Mouse (Mus musculus): ENCODE data around the gene Dok4. TPM values are rescaled to one million over a fixed set of nuclear protein-coding genes. Genes with fewer than 3 reads are reported as not detected.

Gene Dok4
- 17.0 TPM for polyA plus RNA-seq (2014; fragmentation: Illumina TruSeq; extraction: RNeasy Lipid Tissue Mini Kit (QIAGEN cat#74804); ENCODE audit: low read depth, low replicate concordance)

GRCm38 (mm10) chr8:94876197-94876730 is at the start of gene Dok4:
Gene Dok4, minus strand, starts transcription at chr8:94876330.

GRCm38 (mm10) chr8:94923405-94923804 is 47.3 kb upstream of the Dok4 start, which contains the start of gene Adgrg5:
Gene Adgrg5, plus strand, starts transcription at chr8:94923694.

GRCm38 (mm10) chr8:94917851-94918495 is 41.8 kb upstream of the Dok4 start, which contains the start of gene Ccdc102a:
Gene Ccdc102a, minus strand, starts transcription at chr8:94918098.

GRCm38 (mm10) chr8:94857346-94858173 is 18.6 kb downstream of the Dok4 start, which contains the start of gene Polr2c:
Gene Polr2c, plus strand, starts transcription at chr8:94857450.

GRCm38 (mm10) chr8:94837662-94838574 is 38.2 kb downstream of the Dok4 start, which contains the start of the genes Coq9 and Ciapin1:
Gene Coq9, plus strand, starts transcription at chr8:94838321.
Gene Ciapin1, minus strand, starts transcription at chr8:94838358.

Other genes starting within 250 kb of the Dok4 start
- gene Arl2bp, start 209.7 kb downstream of the Dok4 start, polyA plus RNA-seq (2014; fragmentation: Illumina TruSeq; extraction: RNeasy Lipid Tissue Mini Kit (QIAGEN cat#74804); ENCODE audit: low read depth, low replicate concordance): 93.4 TPM
- gene Pllp, start 180.1 kb downstream of the Dok4 start, polyA plus RNA-seq (2014; fragmentation: Illumina TruSeq; extraction: RNeasy Lipid Tissue Mini Kit (QIAGEN cat#74804); ENCODE audit: low read depth, low replicate concordance): 1.2 TPM
- gene Ccl22, start 130.7 kb downstream of the Dok4 start, polyA plus RNA-seq (2014; fragmentation: Illumina TruSeq; extraction: RNeasy Lipid Tissue Mini Kit (QIAGEN cat#74804); ENCODE audit: low read depth, low replicate concordance): 0.21 TPM
- 7.1 TPM for gene Cx3cl1, start 104.3 kb downstream of the Dok4 start, polyA plus RNA-seq (2014; fragmentation: Illumina TruSeq; extraction: RNeasy Lipid Tissue Mini Kit (QIAGEN cat#74804); ENCODE audit: low read depth, low replicate concordance)
- not detected for gene Ccl17, start 65.9 kb downstream of the Dok4 start, polyA plus RNA-seq (2014; fragmentation: Illumina TruSeq; extraction: RNeasy Lipid Tissue Mini Kit (QIAGEN cat#74804); ENCODE audit: low read depth, low replicate concordance)
- gene Coq9, start 38.0 kb downstream of the Dok4 start, polyA plus RNA-seq (2014; fragmentation: Illumina TruSeq; extraction: RNeasy Lipid Tissue Mini Kit (QIAGEN cat#74804); ENCODE audit: low read depth, low replicate concordance): 569 TPM
- 68.4 TPM for gene Ciapin1, start 38.0 kb downstream of the Dok4 start, polyA plus RNA-seq (2014; fragmentation: Illumina TruSeq; extraction: RNeasy Lipid Tissue Mini Kit (QIAGEN cat#74804); ENCODE audit: low read depth, low replicate concordance)
- gene Polr2c, start 18.9 kb downstream of the Dok4 start, polyA plus RNA-seq (2014; fragmentation: Illumina TruSeq; extraction: RNeasy Lipid Tissue Mini Kit (QIAGEN cat#74804); ENCODE audit: low read depth, low replicate concordance): 82.7 TPM
- gene Ccdc102a, start 41.8 kb upstream of the Dok4 start, polyA plus RNA-seq (2014; fragmentation: Illumina TruSeq; extraction: RNeasy Lipid Tissue Mini Kit (QIAGEN cat#74804); ENCODE audit: low read depth, low replicate concordance): 5.2 TPM
- 0.16 TPM for gene Adgrg5, start 47.4 kb upstream of the Dok4 start, polyA plus RNA-seq (2014; fragmentation: Illumina TruSeq; extraction: RNeasy Lipid Tissue Mini Kit (QIAGEN cat#74804); ENCODE audit: low read depth, low replicate concordance)
- 34.5 TPM for gene Adgrg1, start 98.4 kb upstream of the Dok4 start, polyA plus RNA-seq (2014; fragmentation: Illumina TruSeq; extraction: RNeasy Lipid Tissue Mini Kit (QIAGEN cat#74804); ENCODE audit: low read depth, low replicate concordance)
- 2.5 TPM for gene Adgrg3, start 141.4 kb upstream of the Dok4 start, polyA plus RNA-seq (2014; fragmentation: Illumina TruSeq; extraction: RNeasy Lipid Tissue Mini Kit (QIAGEN cat#74804); ENCODE audit: low read depth, low replicate concordance)
- not detected for gene Drc7, start 178.8 kb upstream of the Dok4 start, polyA plus RNA-seq (2014; fragmentation: Illumina TruSeq; extraction: RNeasy Lipid Tissue Mini Kit (QIAGEN cat#74804); ENCODE audit: low read depth, low replicate concordance)
- 5.9 TPM for gene Katnb1, start 204.9 kb upstream of the Dok4 start, polyA plus RNA-seq (2014; fragmentation: Illumina TruSeq; extraction: RNeasy Lipid Tissue Mini Kit (QIAGEN cat#74804); ENCODE audit: low read depth, low replicate concordance)